Mouse (Mus musculus): ENCODE data around the gene Grm5. TPM values are rescaled to one million over a fixed set of nuclear protein-coding genes. Genes with fewer than 3 reads are reported as not detected.

Grm5 gene
- polyA plus RNA-seq, 1 experiment: not detected

- no peak for TF ChIP-seq CTCF (IDR thresholded peaks at IDR 0.05; ENCODE audit: extremely low read depth, insufficient read depth, insufficient read length, insufficient replicate concordance)
- no peak for TF ChIP-seq POLR2A (IDR thresholded peaks at IDR 0.05; ENCODE audit: low read depth, low read length)
- 86% methylated on average over 4 of the region's 4 CpGs for WGBS
- no peak for DNase-seq (ENCODE audit: low read depth in 1 of 2, low spot score in 2 of 2)
Observed at GRCm38 (mm10) chr7:87834669-87835068, 250.7 kb downstream of the Grm5 start.

GRCm38 (mm10) chr7:87838579-87838978 lies 254.6 kb downstream of the Grm5 start:
- DNase-seq (ENCODE audit: low read depth in 1 of 2, low spot score in 2 of 2): no peak
- H3K27ac ChIP-seq (ENCODE audit: insufficient read depth, low read length): no peak overlapping the region
- 89% methylated on average over 1 of the region's 1 CpGs for WGBS
- no peak for TF ChIP-seq CTCF (IDR thresholded peaks at IDR 0.05; ENCODE audit: extremely low read depth, insufficient read depth, insufficient read length, insufficient replicate concordance)
- TF ChIP-seq POLR2A (IDR thresholded peaks at IDR 0.05; ENCODE audit: low read depth, low read length): no peak
- no peaks in the 10 kb centered on the region for H3K4me1 ChIP-seq (ENCODE audit: control insufficient read depth, insufficient read depth, insufficient read length)
- H3K36me3 ChIP-seq (ENCODE audit: control insufficient read depth, insufficient read depth, low read length): no peaks in the 10 kb centered on the region
- no peak overlapping the region for H3K4me3 ChIP-seq (ENCODE audit: extremely low read depth, insufficient read depth, insufficient read length)
- no peaks in the 10 kb centered on the region for H3K27me3 ChIP-seq (ENCODE audit: control insufficient read depth, insufficient read depth, low read length)

More at GRCm38 (mm10) chr7:87834669-87835068, 250.7 kb downstream of the Grm5 start:
- Histone ChIP-seq H3K36me3 (ENCODE audit: control insufficient read depth, insufficient read depth, low read length) (no peaks in the 10 kb centered on the region), H3K27ac (ENCODE audit: insufficient read depth, low read length) (no peak overlapping the region), H3K4me3 (ENCODE audit: extremely low read depth, insufficient read depth, insufficient read length) (no peak overlapping the region), H3K27me3 (ENCODE audit: control insufficient read depth, insufficient read depth, low read length) (no peaks in the 10 kb centered on the region), H3K4me1 (ENCODE audit: control insufficient read depth, insufficient read depth, insufficient read length) (no peaks in the 10 kb centered on the region)

GRCm38 (mm10) chr7:87843496-87843895 lies 259.5 kb downstream of the Grm5 start:
- H3K36me3 ChIP-seq (ENCODE audit: control insufficient read depth, insufficient read depth, low read length): no peaks in the 10 kb centered on the region
- H3K27ac ChIP-seq (ENCODE audit: insufficient read depth, low read length): no peak overlapping the region
- TF ChIP-seq POLR2A (IDR thresholded peaks at IDR 0.05; ENCODE audit: low read depth, low read length) (no peak), CTCF (IDR thresholded peaks at IDR 0.05; ENCODE audit: extremely low read depth, insufficient read depth, insufficient read length, insufficient replicate concordance) (no peak)

GRCm38 (mm10) chr7:87846082-87846481 lies 262.1 kb downstream of the Grm5 start:
- Histone ChIP-seq H3K4me1 (ENCODE audit: control insufficient read depth, insufficient read depth, insufficient read length) (no peaks in the 10 kb centered on the region), H3K27me3 (ENCODE audit: control insufficient read depth, insufficient read depth, low read length) (no peaks in the 10 kb centered on the region), H3K36me3 (ENCODE audit: control insufficient read depth, insufficient read depth, low read length) (no peaks in the 10 kb centered on the region), H3K27ac (ENCODE audit: insufficient read depth, low read length) (no peak overlapping the region), H3K4me3 (ENCODE audit: extremely low read depth, insufficient read depth, insufficient read length) (no peak overlapping the region)
- no peak for TF ChIP-seq CTCF (IDR thresholded peaks at IDR 0.05; ENCODE audit: extremely low read depth, insufficient read depth, insufficient read length, insufficient replicate concordance)
- TF ChIP-seq POLR2A (IDR thresholded peaks at IDR 0.05; ENCODE audit: low read depth, low read length): no peak
- DNase-seq (ENCODE audit: low read depth in 1 of 2, low spot score in 2 of 2): no peak

More at GRCm38 (mm10) chr7:87843496-87843895, 259.5 kb downstream of the Grm5 start:
- no peak for DNase-seq (ENCODE audit: low read depth in 1 of 2, low spot score in 2 of 2)
- Histone ChIP-seq H3K4me3 (ENCODE audit: extremely low read depth, insufficient read depth, insufficient read length) (no peak overlapping the region), H3K4me1 (ENCODE audit: control insufficient read depth, insufficient read depth, insufficient read length) (no peaks in the 10 kb centered on the region), H3K27me3 (ENCODE audit: control insufficient read depth, insufficient read depth, low read length) (no peaks in the 10 kb centered on the region)

- 27% methylated on average over 5 of the region's 5 CpGs for WGBS
- Histone ChIP-seq H3K27me3 (ENCODE audit: control insufficient read depth, insufficient read depth, low read length) (no peaks in the 10 kb centered on the region), H3K36me3 (ENCODE audit: control insufficient read depth, insufficient read depth, low read length) (no peaks in the 10 kb centered on the region), H3K27ac (ENCODE audit: insufficient read depth, low read length) (peak overlapping the region; percentile 50; the same call in 1 of the 2 replicates), H3K4me1 (ENCODE audit: control insufficient read depth, insufficient read depth, insufficient read length) (no peaks in the 10 kb centered on the region), H3K4me3 (ENCODE audit: extremely low read depth, insufficient read depth, insufficient read length) (no peak overlapping the region)
- DNase-seq (ENCODE audit: low read depth in 1 of 2, low spot score in 2 of 2): no peak
- TF ChIP-seq POLR2A (IDR thresholded peaks at IDR 0.05; ENCODE audit: low read depth, low read length) (no peak), CTCF (IDR thresholded peaks at IDR 0.05; ENCODE audit: extremely low read depth, insufficient read depth, insufficient read length, insufficient replicate concordance) (no peak)
Observed at GRCm38 (mm10) chr7:87925956-87926355, 342.0 kb downstream of the Grm5 start.

- Histone ChIP-seq H3K27me3 (ENCODE audit: control insufficient read depth, insufficient read depth, low read length) (no peaks in the 10 kb centered on the region), H3K36me3 (ENCODE audit: control insufficient read depth, insufficient read depth, low read length) (no peaks in the 10 kb centered on the region), H3K4me3 (ENCODE audit: extremely low read depth, insufficient read depth, insufficient read length) (no peak overlapping the region), H3K27ac (ENCODE audit: insufficient read depth, low read length) (no peak overlapping the region), H3K4me1 (ENCODE audit: control insufficient read depth, insufficient read depth, insufficient read length) (no peaks in the 10 kb centered on the region)
- TF ChIP-seq CTCF (IDR thresholded peaks at IDR 0.05; ENCODE audit: extremely low read depth, insufficient read depth, insufficient read length, insufficient replicate concordance): no peak
- no peak for TF ChIP-seq POLR2A (IDR thresholded peaks at IDR 0.05; ENCODE audit: low read depth, low read length)
- WGBS: 87% methylated on average over 1 of the region's 1 CpGs
- DNase-seq (ENCODE audit: low read depth in 1 of 2, low spot score in 2 of 2): no peak
Observed at GRCm38 (mm10) chr7:87937415-87937814, 353.4 kb downstream of the Grm5 start.

- TF ChIP-seq POLR2A (IDR thresholded peaks at IDR 0.05; ENCODE audit: low read depth, low read length): no peak
- TF ChIP-seq CTCF (IDR thresholded peaks at IDR 0.05; ENCODE audit: extremely low read depth, insufficient read depth, insufficient read length, insufficient replicate concordance): no peak
- Histone ChIP-seq H3K36me3 (ENCODE audit: control insufficient read depth, insufficient read depth, low read length) (no peaks in the 10 kb centered on the region), H3K4me3 (ENCODE audit: extremely low read depth, insufficient read depth, insufficient read length) (no peak overlapping the region), H3K27ac (ENCODE audit: insufficient read depth, low read length) (no peak overlapping the region), H3K27me3 (ENCODE audit: control insufficient read depth, insufficient read depth, low read length) (no peaks in the 10 kb centered on the region), H3K4me1 (ENCODE audit: control insufficient read depth, insufficient read depth, insufficient read length) (no peaks in the 10 kb centered on the region)
- no peak for DNase-seq (ENCODE audit: low read depth in 1 of 2, low spot score in 2 of 2)
- WGBS: 7% methylated on average over 5 of the region's 5 CpGs
Observed at GRCm38 (mm10) chr7:87938265-87938664, 354.3 kb downstream of the Grm5 start.
